Mouse (Mus musculus) MEL (cell line): ENCODE measurements around the gene Acss2.
"Not testable (repeated sequence)": the region's sequence is repeated elsewhere in the genome, so short reads cannot be mapped to it uniquely, and the experiment has no call there.

Source experiments
- CHD1 ChIP-seq: IDR thresholded peaks from 2 replicates; pipeline ENCODE4 v1.6.1; 2012; ENCODE audit warnings: low read depth, mild to moderate bottlenecking, inconsistent platforms, low read length, improper control_type of control experiment
- ELF1 ChIP-seq: IDR thresholded peaks from 2 replicates; pipeline ENCODE4 v1.6.1; 2014; ENCODE audit warnings: low read depth, mild to moderate bottlenecking, inconsistent platforms, low read length, improper control_type of control experiment, moderate library complexity
- POLR2A ChIP-seq, 2 experiments: IDR thresholded peaks; 2 replicates each; pipeline ENCODE4 v1.6.1; 2011 to 2012; ENCODE audit warnings: low read length in 2 of 2, mild to moderate bottlenecking in 2 of 2, control low read depth in 1 of 2, improper control_type of control experiment in 1 of 2, low read depth in 1 of 2, moderate library complexity in 1 of 2; ENCODE audit not compliant: control insufficient read depth in 1 of 2, insufficient read depth in 1 of 2, poor library complexity in 1 of 2
- UBTF ChIP-seq: IDR thresholded peaks from 2 replicates; pipeline ENCODE4 v1.6.1; 2012; ENCODE audit warnings: low read depth, mild to moderate bottlenecking, inconsistent platforms, low read length, improper control_type of control experiment, moderate library complexity, borderline replicate concordance; ENCODE audit not compliant: insufficient read depth
- USF1 ChIP-seq: IDR thresholded peaks from 2 replicates; pipeline ENCODE4 v1.6.1; 2014; ENCODE audit warnings: low read depth, mild to moderate bottlenecking, inconsistent platforms, low read length, improper control_type of control experiment, moderate library complexity

DNA sequence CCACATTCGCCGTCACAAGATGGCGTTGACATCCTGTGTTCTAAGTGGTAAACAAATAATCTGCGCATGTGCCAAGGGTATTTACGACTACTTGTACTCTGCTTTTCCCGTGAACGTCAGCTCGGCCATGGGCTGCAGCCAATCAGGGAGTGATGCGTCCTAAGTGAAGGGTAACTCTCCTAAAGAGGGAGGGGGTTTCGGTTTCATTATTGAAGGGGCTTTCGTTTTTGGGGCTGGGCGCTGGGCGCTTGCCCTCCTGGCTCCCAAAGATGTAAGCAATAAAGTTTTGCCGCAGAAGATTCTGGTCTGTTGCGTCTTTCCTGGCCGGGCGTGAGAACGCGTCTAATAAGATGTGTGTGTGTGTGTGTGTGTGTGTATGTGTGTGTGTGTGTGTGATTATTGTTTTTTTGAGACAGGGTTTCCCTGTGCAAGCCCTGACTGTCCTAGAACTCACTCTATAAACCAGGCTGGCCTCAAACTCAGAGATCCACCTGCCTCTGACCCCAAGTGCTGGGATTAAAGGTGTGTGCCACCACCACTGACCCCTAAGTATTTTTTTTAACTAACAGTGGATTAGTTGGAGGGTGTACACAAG, 20.8 kb downstream of the Acss2 start:
- TF ChIP-seq POLR2A (IDR thresholded peaks at IDR 0.05; ENCODE audit: control insufficient read depth in 1 of 2, insufficient read depth in 1 of 2, low read depth in 1 of 2, low read length in 2 of 2, poor library complexity in 1 of 2); ELF1; USF1; CHD1; UBTF: not testable (repeated sequence)
